Mouse (Mus musculus): ENCODE data around the gene Ramp1. TPM values are rescaled to one million over a fixed set of nuclear protein-coding genes. Genes with fewer than 3 reads are reported as not detected.
A peak's percentile ranks its signal among the peaks of the same experiment; 100 is the strongest.

The Ramp1 gene
- polyA plus RNA-seq, 1 experiment from 2014 or later = not detected

- ATAC-seq = no peak
- POLR2A ChIA-PET = interaction anchor here (1.0 to 1.3 kb wide), 2 partner anchors 37 to 38 kb away, joined by 3 to 4 read pairs; partner anchors contain the start of gene Ube2f
- no peak for TF ChIP-seq CTCF (IDR thresholded peaks at IDR 0.05)
- no peak for DNase-seq (ENCODE audit: low read depth, low spot score)
- in situ Hi-C loops (cut with MboI; ENCODE audit: low pct_unique_long_range_greater_than_20kb) = no loop called here
- CTCF ChIA-PET = interaction anchor here (0.6 to 1.1 kb wide), 2 partner anchors 31 to 34 kb away, joined by 3 to 5 read pairs; no protein-coding TSS in a partner anchor
- H3K27me3 ChIP-seq = no peaks in the 10 kb centered on the region
Observed at GRCm38 (mm10) chr1:91211591-91212008, 32.0 kb downstream of the Ramp1 start.

- H3K27me3 ChIP-seq = no peaks in the 10 kb centered on the region
- in situ Hi-C loops (cut with MboI; ENCODE audit: low pct_unique_long_range_greater_than_20kb) = no loop called here
- POLR2A ChIA-PET = no interaction called here
- TF ChIP-seq CTCF (IDR thresholded peaks at IDR 0.05) = no peak
- ATAC-seq = no peak
- CTCF ChIA-PET = no interaction called here
- no peak for DNase-seq (ENCODE audit: low read depth, low spot score)
Observed at GRCm38 (mm10) chr1:91215264-91215663, 35.6 kb downstream of the Ramp1 start.

GRCm38 (mm10) chr1:91215981-91216380 is 36.4 kb downstream of the Ramp1 start:
- no peak for TF ChIP-seq CTCF (IDR thresholded peaks at IDR 0.05)
- DNase-seq (ENCODE audit: low read depth, low spot score) = no peak
- in situ Hi-C loops (cut with MboI; ENCODE audit: low pct_unique_long_range_greater_than_20kb) = no loop called here
- CTCF ChIA-PET = no interaction called here
- POLR2A ChIA-PET = interaction anchor here (0.6 kb wide), 1 partner anchor 34 kb away, joined by 3 read pairs; the partner anchor contains the start of gene Ube2f
- ATAC-seq = peak; percentile 20
- no peaks in the 10 kb centered on the region for H3K27me3 ChIP-seq

- ATAC-seq (no peak), DNase-seq (ENCODE audit: low read depth, low spot score) (no peak)
- ChIA-PET POLR2A (interaction anchor here (0.6 to 0.7 kb wide), 2 partner anchors 33 to 719 kb away, joined by 3 to 9 read pairs; partner anchors contain the start of gene Ube2f), CTCF (no interaction called here)
- no peaks in the 10 kb centered on the region for H3K27me3 ChIP-seq
- no peak for TF ChIP-seq CTCF (IDR thresholded peaks at IDR 0.05)
- in situ Hi-C loops (cut with MboI; ENCODE audit: low pct_unique_long_range_greater_than_20kb) = no loop called here
Observed at GRCm38 (mm10) chr1:91216504-91217267, 37.1 kb downstream of the Ramp1 start.

- TF ChIP-seq CTCF (IDR thresholded peaks at IDR 0.05) = no peak
- no peaks in the 10 kb centered on the region for H3K27me3 ChIP-seq
- in situ Hi-C loops (cut with MboI; ENCODE audit: low pct_unique_long_range_greater_than_20kb) = no loop called here
- ATAC-seq (no peak), DNase-seq (ENCODE audit: low read depth, low spot score) (no peak)
- CTCF ChIA-PET = interaction anchor here (0.6 to 1.0 kb wide), 2 partner anchors 20 to 39 kb away, joined by 3 read pairs; no protein-coding TSS in a partner anchor
- POLR2A ChIA-PET = interaction anchor here (1.0 kb wide), 1 partner anchor 10 kb away, joined by 3 read pairs; no protein-coding TSS in a partner anchor
Observed at GRCm38 (mm10) chr1:91219641-91220321, 40.2 kb downstream of the Ramp1 start.

- ChIA-PET POLR2A (no interaction called here), CTCF (interaction anchor here (0.6 kb wide), 1 partner anchor 19 kb away, joined by 3 read pairs; no protein-coding TSS in a partner anchor)
- TF ChIP-seq CTCF (IDR thresholded peaks at IDR 0.05) = no peak
- ATAC-seq = no peak
- H3K27me3 ChIP-seq = no peaks in the 10 kb centered on the region
- DNase-seq (ENCODE audit: low read depth, low spot score) = no peak
- in situ Hi-C loops (cut with MboI; ENCODE audit: low pct_unique_long_range_greater_than_20kb) = no loop called here
Observed at GRCm38 (mm10) chr1:91220322-91220672, 40.7 kb downstream of the Ramp1 start.

- TF ChIP-seq CTCF (IDR thresholded peaks at IDR 0.05) = no peak
- ChIA-PET POLR2A (no interaction called here), CTCF (no interaction called here)
- ATAC-seq (no peak), DNase-seq (ENCODE audit: low read depth, low spot score) (no peak)
- in situ Hi-C loops (cut with MboI; ENCODE audit: low pct_unique_long_range_greater_than_20kb) = no loop called here
- H3K27me3 ChIP-seq = no peaks in the 10 kb centered on the region
Observed at GRCm38 (mm10) chr1:91226562-91226961, 46.9 kb downstream of the Ramp1 start.

- DNase-seq (ENCODE audit: low read depth, low spot score) (no peak), ATAC-seq (no peak)
- TF ChIP-seq CTCF (IDR thresholded peaks at IDR 0.05) = no peak
- in situ Hi-C loops (cut with MboI; ENCODE audit: low pct_unique_long_range_greater_than_20kb) = no loop called here
- no peaks in the 10 kb centered on the region for H3K27me3 ChIP-seq
- ChIA-PET CTCF (no interaction called here), POLR2A (no interaction called here)
Observed at GRCm38 (mm10) chr1:91227381-91228054, 47.9 kb downstream of the Ramp1 start.

GRCm38 (mm10) chr1:91231142-91231541 is 51.5 kb downstream of the Ramp1 start:
- CTCF ChIA-PET = no interaction called here
- DNase-seq (ENCODE audit: low read depth, low spot score) (no peak), ATAC-seq (no peak)
- POLR2A ChIA-PET = no interaction called here
- no peak for TF ChIP-seq CTCF (IDR thresholded peaks at IDR 0.05)
- no peaks in the 10 kb centered on the region for H3K27me3 ChIP-seq
- in situ Hi-C loops (cut with MboI; ENCODE audit: low pct_unique_long_range_greater_than_20kb) = no loop called here

GRCm38 (mm10) chr1:91231896-91232295 is 52.3 kb downstream of the Ramp1 start:
- H3K27me3 ChIP-seq = no peaks in the 10 kb centered on the region
- no peak for DNase-seq (ENCODE audit: low read depth, low spot score)
- no peak for ATAC-seq
- in situ Hi-C loops (cut with MboI; ENCODE audit: low pct_unique_long_range_greater_than_20kb) = no loop called here
- ChIA-PET CTCF (interaction anchor here (1.0 kb wide), 1 partner anchor 21 kb away, joined by 4 read pairs; no protein-coding TSS in a partner anchor), POLR2A (no interaction called here)
- no peak for TF ChIP-seq CTCF (IDR thresholded peaks at IDR 0.05)

Measured in Patski (cell line).